Mouse (Mus musculus): ENCODE results near the gene Vars. TPM values are rescaled to one million over a fixed set of nuclear protein-coding genes. Genes with fewer than 3 reads are reported as not detected.
A peak's percentile ranks its signal among the peaks of the same experiment; 100 is the strongest.
"Not testable (repeated sequence)": the region's sequence is repeated elsewhere in the genome, so short reads cannot be mapped to it uniquely, and the experiment has no call there.

Gene Vars
- polyA plus RNA-seq, 1 experiment from 2014 or later: 55.7 TPM

GRCm38 (mm10) chr17:34996411-34997141 lies 4.2 kb upstream of the Vars start:
- no peak overlapping the region for H3K9ac ChIP-seq (ENCODE audit: low read depth, low read length)
- no peaks in the 10 kb centered on the region for H3K9me3 ChIP-seq (replicated peaks; ENCODE audit: control insufficient read depth, low read length)
- ATAC-seq (replicated peaks; ENCODE audit: insufficient number of reproducible peaks, low FRiP score, low TSS enrichment): no peak
- WGBS (ENCODE audit: insufficient replicate concordance): 88% methylated on average over 12 of the region's 14 CpGs
- peaks cover 9% of the 10 kb centered on the region for H3K4me1 ChIP-seq (ENCODE audit: control insufficient read depth, insufficient read depth, low read length)
- H3K27ac ChIP-seq (ENCODE audit: low read depth, low read length): no peak overlapping the region
- no peaks in the 10 kb centered on the region for H3K27me3 ChIP-seq (ENCODE audit: control insufficient read depth, insufficient read depth, low read length)
- H3K36me3 ChIP-seq (ENCODE audit: control insufficient read depth, insufficient read depth, low read length): peaks cover 6% of the 10 kb centered on the region; the same call in 1 of the 2 replicates
- H3K4me3 ChIP-seq (ENCODE audit: low read depth, low read length): no peak overlapping the region
- peak overlapping the region; percentile 99 for H3K4me2 ChIP-seq

GRCm38 (mm10) chr17:34997142-34997483 lies 3.7 kb upstream of the Vars start:
- H3K4me2 ChIP-seq: peak overlapping the region; percentile 99
- no peaks in the 10 kb centered on the region for H3K27me3 ChIP-seq (ENCODE audit: control insufficient read depth, insufficient read depth, low read length)
- H3K36me3 ChIP-seq (ENCODE audit: control insufficient read depth, insufficient read depth, low read length): peaks cover 6% of the 10 kb centered on the region; the same call in 1 of the 2 replicates
- H3K27ac ChIP-seq (ENCODE audit: low read depth, low read length): no peak overlapping the region
- WGBS (ENCODE audit: insufficient replicate concordance): 83% methylated on average over 5 of the region's 5 CpGs
- no peak overlapping the region for H3K9ac ChIP-seq (ENCODE audit: low read depth, low read length)
- H3K4me1 ChIP-seq (ENCODE audit: control insufficient read depth, insufficient read depth, low read length): peaks cover 10% of the 10 kb centered on the region
- no peak overlapping the region for H3K4me3 ChIP-seq (ENCODE audit: low read depth, low read length)
- no peaks in the 10 kb centered on the region for H3K9me3 ChIP-seq (replicated peaks; ENCODE audit: control insufficient read depth, low read length)
- no peak for ATAC-seq (replicated peaks; ENCODE audit: insufficient number of reproducible peaks, low FRiP score, low TSS enrichment)

- H3K27ac ChIP-seq (ENCODE audit: low read depth, low read length): no peak overlapping the region
- peak overlapping the region; percentile 46; the same call in 1 of the 2 replicates for H3K9ac ChIP-seq (ENCODE audit: low read depth, low read length)
- H3K4me3 ChIP-seq (ENCODE audit: low read depth, low read length): peak overlapping the region; percentile 94
- 90% methylated on average over 15 of the region's 15 CpGs for WGBS (ENCODE audit: insufficient replicate concordance)
- peak overlapping the region; percentile 99 for H3K4me2 ChIP-seq
- no peaks in the 10 kb centered on the region for H3K9me3 ChIP-seq (replicated peaks; ENCODE audit: control insufficient read depth, low read length)
- H3K27me3 ChIP-seq (ENCODE audit: control insufficient read depth, insufficient read depth, low read length): no peaks in the 10 kb centered on the region
- peaks cover 24% of the 10 kb centered on the region for H3K4me1 ChIP-seq (ENCODE audit: control insufficient read depth, insufficient read depth, low read length)
- H3K36me3 ChIP-seq (ENCODE audit: control insufficient read depth, insufficient read depth, low read length): peaks cover 6% of the 10 kb centered on the region; the same call in 1 of the 2 replicates
- ATAC-seq (replicated peaks; ENCODE audit: insufficient number of reproducible peaks, low FRiP score, low TSS enrichment): no peak
Measured at GRCm38 (mm10) chr17:34998526-34999430, 2.0 kb upstream of the Vars start.

- H3K27me3 ChIP-seq (ENCODE audit: control insufficient read depth, insufficient read depth, low read length); H3K36me3 ChIP-seq (ENCODE audit: control insufficient read depth, insufficient read depth, low read length); H3K9me3 ChIP-seq (replicated peaks; ENCODE audit: control insufficient read depth, low read length); ATAC-seq (replicated peaks; ENCODE audit: insufficient number of reproducible peaks, low FRiP score, low TSS enrichment): not testable (repeated sequence)
- 22% methylated on average over 29 of the region's 32 CpGs for WGBS (ENCODE audit: insufficient replicate concordance)
- Histone ChIP-seq H3K4me1 (ENCODE audit: control insufficient read depth, insufficient read depth, low read length) (peaks cover 24% of the 10 kb centered on the region), H3K4me3 (ENCODE audit: low read depth, low read length) (peak overlapping the region; percentile 94), H3K4me2 (peak overlapping the region; percentile 99), H3K9ac (ENCODE audit: low read depth, low read length) (peak overlapping the region; percentile 96), H3K27ac (ENCODE audit: low read depth, low read length) (peak overlapping the region; percentile 98)
Measured at GRCm38 (mm10) chr17:34999871-35000716, 693 bp upstream of the Vars start.

- Histone ChIP-seq H3K9ac (ENCODE audit: low read depth, low read length) (peak overlapping the region; percentile 96), H3K36me3 (ENCODE audit: control insufficient read depth, insufficient read depth, low read length) (peaks cover 18% of the 10 kb centered on the region), H3K4me3 (ENCODE audit: low read depth, low read length) (peak overlapping the region; percentile 94), H3K9me3 (replicated peaks; ENCODE audit: control insufficient read depth, low read length) (no peaks in the 10 kb centered on the region), H3K27me3 (ENCODE audit: control insufficient read depth, insufficient read depth, low read length) (no peaks in the 10 kb centered on the region), H3K4me1 (ENCODE audit: control insufficient read depth, insufficient read depth, low read length) (peaks cover 24% of the 10 kb centered on the region), H3K27ac (ENCODE audit: low read depth, low read length) (peak overlapping the region; percentile 98), H3K4me2 (peak overlapping the region; percentile 99)
- no peak; the same call in 1 of the 2 replicates for ATAC-seq (replicated peaks; ENCODE audit: insufficient number of reproducible peaks, low FRiP score, low TSS enrichment)
- WGBS (ENCODE audit: insufficient replicate concordance): under 1% methylated on average over 35 of the region's 35 CpGs
Measured at GRCm38 (mm10) chr17:35001452-35002152, 815 bp downstream of the Vars start.

GRCm38 (mm10) chr17:35002153-35002865 lies 1.5 kb downstream of the Vars start:
- Histone ChIP-seq H3K27ac (ENCODE audit: low read depth, low read length) (0 out of 2 replicates have a peak overlapping the region, but pooled peaks have one; percentile 32), H3K4me3 (ENCODE audit: low read depth, low read length) (peak overlapping the region; percentile 94), H3K9ac (ENCODE audit: low read depth, low read length) (peak overlapping the region; percentile 96), H3K9me3 (replicated peaks; ENCODE audit: control insufficient read depth, low read length) (no peaks in the 10 kb centered on the region), H3K27me3 (ENCODE audit: control insufficient read depth, insufficient read depth, low read length) (no peaks in the 10 kb centered on the region), H3K36me3 (ENCODE audit: control insufficient read depth, insufficient read depth, low read length) (peaks cover 20% of the 10 kb centered on the region), H3K4me1 (ENCODE audit: control insufficient read depth, insufficient read depth, low read length) (peaks cover 20% of the 10 kb centered on the region), H3K4me2 (peak overlapping the region; percentile 99)
- ATAC-seq (replicated peaks; ENCODE audit: insufficient number of reproducible peaks, low FRiP score, low TSS enrichment): no peak
- WGBS (ENCODE audit: insufficient replicate concordance): 10% methylated on average over 12 of the region's 12 CpGs

- Histone ChIP-seq H3K4me1 (ENCODE audit: control insufficient read depth, insufficient read depth, low read length) (peaks cover 20% of the 10 kb centered on the region), H3K36me3 (ENCODE audit: control insufficient read depth, insufficient read depth, low read length) (peaks cover 27% of the 10 kb centered on the region), H3K4me3 (ENCODE audit: low read depth, low read length) (peak overlapping the region; percentile 94), H3K27me3 (ENCODE audit: control insufficient read depth, insufficient read depth, low read length) (no peaks in the 10 kb centered on the region), H3K9ac (ENCODE audit: low read depth, low read length) (peak overlapping the region; percentile 96; the same call in 1 of the 2 replicates), H3K27ac (ENCODE audit: low read depth, low read length) (no peak overlapping the region), H3K4me2 (peak overlapping the region; percentile 99), H3K9me3 (replicated peaks; ENCODE audit: control insufficient read depth, low read length) (no peaks in the 10 kb centered on the region)
- ATAC-seq (replicated peaks; ENCODE audit: insufficient number of reproducible peaks, low FRiP score, low TSS enrichment): no peak
- WGBS (ENCODE audit: insufficient replicate concordance): 70% methylated on average over 9 of the region's 9 CpGs
Measured at GRCm38 (mm10) chr17:35003022-35003838, 2.4 kb downstream of the Vars start.
